Mouse (Mus musculus) neural tube, embryonic 10.5 days (tissue): ENCODE measurements around the gene Nrarp.

ENCODE experiments used
- DNase-seq: peaks from one replicate; pipeline ENCODE4 v3.0.0-alpha.2; 2017; ENCODE audit warnings: low spot score; ENCODE audit errors: extremely low spot score

Gene Nrarp

GRCm38 (mm10) chr2:25180478-25180903 lies at the start of gene Nrarp:
Gene Nrarp, plus strand, starts transcription at chr2:25180758.
- DNase-seq, result peak; percentile 95

DNA sequence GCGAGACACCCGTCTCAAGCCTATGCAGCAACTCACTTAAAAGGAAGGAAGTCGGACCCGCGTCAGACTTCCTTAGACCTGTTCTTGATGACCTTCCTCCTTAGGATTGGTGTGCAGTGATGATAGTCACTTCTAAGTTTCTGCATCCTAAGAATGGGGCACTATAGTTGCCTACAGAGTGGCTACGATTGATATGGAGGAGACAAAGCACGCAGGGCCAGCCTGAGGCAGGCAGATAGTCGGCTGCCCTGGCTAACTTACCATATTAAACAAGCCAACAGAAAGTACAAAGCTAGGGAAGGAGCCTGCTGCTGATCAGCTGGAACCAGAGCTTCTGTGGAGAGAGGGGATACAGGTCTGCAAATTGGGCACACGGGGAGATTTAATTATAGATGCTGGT lies 49.0 kb upstream of the Nrarp start:
- no peak for DNase-seq

DNA sequence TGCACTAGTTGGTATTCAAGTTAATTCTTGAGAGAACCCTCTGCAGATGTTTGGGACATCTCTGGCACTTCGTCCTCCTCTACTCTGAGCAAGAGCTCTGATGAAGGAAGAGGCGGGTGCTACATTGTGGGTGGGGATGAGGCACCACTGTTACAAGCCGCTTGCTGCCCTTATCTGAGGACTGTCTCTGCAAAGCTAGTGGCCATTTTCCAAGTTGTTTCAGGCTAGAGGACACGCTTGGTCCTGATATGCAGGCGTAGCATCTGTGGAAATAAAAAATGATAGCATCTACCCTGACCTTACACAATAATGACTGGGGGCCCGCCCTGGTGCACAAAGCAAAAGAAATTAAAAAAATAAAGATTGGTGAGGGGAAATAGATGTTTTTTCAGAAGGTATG lies 42.7 kb upstream of the Nrarp start:
- DNase-seq, result no peak

- DNase-seq, result no peak
Measured at GRCm38 (mm10) chr2:25141185-25141584, 39.4 kb upstream of the Nrarp start.

DNA sequence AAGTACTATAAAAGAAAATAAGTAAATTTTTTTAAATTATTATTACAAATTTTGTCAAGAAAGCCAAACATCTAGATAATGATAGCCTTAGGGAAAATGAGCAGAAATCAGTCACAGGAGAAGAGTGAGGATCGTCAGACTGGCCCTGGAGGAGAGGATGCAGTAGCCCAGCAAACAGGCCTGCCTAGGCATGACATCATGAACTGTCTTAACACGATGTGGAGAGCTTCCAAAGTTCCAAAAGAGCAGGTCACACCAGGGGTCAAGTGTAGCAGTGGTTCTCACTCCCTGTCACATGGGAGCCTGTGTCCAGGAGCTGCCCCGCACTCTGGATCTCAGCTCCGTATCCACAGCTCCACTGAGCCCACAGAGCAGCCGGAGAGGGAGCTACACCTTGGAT lies 38.6 kb upstream of the Nrarp start:
- no peak for DNase-seq

DNA sequence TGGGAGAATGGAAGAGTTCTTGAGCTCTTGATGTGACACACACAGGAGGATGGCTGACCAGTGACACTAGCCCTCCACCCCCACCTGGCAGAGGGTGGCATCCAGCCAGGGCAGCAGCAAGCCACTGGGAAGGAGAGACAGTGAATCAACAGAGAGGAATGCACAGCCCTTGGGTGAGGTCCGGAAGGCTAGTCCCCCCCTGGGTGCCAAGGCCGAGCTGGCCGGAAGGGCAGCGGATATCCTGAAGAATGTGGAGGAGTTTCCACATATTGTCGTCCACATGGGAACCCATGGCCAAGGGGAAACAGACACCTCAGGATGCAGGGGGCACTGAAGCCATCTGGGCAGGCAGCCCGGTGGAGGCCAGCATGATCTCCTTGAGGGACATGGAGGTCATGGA lies 35.2 kb upstream of the Nrarp start:
- DNase-seq, result no peak

DNA sequence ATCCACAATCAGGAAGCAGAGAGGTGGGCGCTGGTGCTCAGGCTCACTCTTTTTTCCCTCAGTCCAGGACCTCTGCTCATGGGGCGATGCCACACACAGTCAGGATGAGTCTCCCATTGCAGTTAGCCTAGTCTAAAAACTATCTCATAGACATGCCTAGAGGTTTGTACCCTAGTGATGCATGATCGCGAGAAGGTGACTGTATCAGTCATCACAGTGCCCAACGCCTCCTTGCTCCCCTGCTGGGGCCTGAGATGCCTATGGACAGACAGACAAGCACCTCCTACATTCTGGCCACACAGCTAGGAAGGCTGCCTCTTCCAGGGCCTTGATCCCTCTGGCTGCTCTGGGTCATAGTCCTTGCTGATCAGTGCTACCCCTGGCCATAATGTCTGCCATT lies 33.2 kb upstream of the Nrarp start:
- DNase-seq, result no peak

DNA sequence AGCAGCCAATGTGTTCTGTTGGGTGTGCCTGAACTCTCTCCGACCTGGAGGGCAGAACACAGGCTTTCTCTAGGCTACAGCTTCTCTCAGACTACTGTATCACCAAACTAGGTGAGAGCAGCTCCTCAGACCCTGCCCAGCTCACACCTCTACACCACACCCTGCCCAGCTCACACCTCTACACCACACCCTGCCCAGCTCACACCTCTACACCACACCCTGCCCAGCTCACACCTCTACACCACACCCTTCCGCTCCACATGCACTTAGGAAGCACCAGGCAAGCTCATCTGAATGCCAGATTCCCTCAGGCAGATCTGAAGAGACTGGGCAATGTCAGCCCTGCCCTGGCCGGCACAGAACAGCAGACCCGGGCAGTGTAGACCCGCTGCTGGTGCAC lies 32.7 kb upstream of the Nrarp start:
- DNase-seq, result no peak

DNA sequence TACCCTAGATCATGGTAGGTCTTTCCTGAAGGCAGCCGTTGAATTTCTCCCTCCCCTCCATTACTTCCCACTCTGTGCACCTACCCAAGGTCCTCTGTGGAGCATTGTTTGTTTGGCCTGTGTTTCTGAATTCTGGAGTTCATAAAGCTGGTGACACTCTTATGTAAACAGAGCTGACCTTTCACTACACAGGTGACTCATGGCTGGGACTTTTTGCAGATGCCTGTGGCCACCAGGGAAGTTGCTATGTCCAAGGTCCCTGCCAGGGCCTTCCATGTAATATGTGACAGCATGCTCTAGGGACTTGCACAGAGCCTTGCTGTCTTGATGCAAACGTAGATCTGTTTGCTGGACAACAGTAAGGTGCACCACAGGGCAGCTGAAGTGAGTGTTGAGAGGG lies 30.9 kb upstream of the Nrarp start:
- DNase-seq, result no peak

DNA sequence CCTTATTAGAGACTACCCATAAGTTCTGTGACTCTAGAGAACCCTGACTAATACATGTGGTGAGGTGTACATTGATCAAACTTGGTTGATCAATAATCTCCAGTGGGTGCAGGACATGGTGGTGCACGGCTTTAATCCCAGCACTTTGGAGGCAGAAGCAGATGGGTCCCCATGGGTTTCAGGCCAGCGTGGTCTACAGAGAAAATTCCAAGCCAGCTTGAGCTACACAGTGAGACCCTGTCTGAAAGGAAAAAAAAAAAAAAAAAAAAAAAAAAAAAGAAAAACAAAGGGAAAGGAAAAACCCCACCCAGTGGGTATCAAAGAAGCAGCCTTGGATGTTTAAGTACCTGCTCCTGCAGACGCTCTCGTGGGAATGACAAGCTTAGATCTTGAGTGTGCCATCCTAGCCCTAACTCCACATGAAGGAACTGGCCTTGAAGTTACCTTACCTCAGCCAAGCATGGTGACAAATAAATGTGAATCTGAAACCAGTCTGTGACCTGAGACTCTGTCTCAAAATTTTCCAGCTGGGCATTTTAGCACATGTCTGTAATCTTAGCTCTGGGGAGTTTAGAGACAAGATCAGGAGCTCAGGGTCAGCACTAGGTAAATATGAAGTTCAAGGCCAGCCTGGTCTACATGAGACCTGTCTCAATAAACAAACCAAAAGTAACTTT lies 29.1 kb upstream of the Nrarp start:
- DNase-seq, result no peak

DNA sequence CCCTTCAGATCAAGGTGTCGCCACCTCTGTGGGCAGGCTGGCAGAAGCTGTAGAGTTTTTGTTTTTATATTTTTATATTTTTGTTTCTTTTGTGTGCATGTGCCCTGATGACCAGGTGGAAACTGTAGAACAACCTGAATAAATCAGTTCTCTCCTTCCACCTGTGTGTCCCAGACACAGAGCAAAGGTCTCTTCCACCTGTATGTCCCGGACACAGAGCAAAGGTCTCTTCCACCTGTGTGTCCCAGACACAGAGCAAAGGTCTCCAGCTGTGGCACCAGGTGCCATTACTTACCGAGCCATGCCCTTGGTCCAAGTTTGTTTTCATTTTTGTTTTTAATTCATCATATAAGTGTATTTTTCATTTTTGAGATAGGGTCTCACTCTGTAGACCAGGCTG lies 24.4 kb upstream of the Nrarp start:
- no peak for DNase-seq

- no peak for DNase-seq
Measured at GRCm38 (mm10) chr2:25156990-25157389, 23.6 kb upstream of the Nrarp start.

- no peak for DNase-seq
Measured at GRCm38 (mm10) chr2:25157655-25158054, 22.9 kb upstream of the Nrarp start.

DNA sequence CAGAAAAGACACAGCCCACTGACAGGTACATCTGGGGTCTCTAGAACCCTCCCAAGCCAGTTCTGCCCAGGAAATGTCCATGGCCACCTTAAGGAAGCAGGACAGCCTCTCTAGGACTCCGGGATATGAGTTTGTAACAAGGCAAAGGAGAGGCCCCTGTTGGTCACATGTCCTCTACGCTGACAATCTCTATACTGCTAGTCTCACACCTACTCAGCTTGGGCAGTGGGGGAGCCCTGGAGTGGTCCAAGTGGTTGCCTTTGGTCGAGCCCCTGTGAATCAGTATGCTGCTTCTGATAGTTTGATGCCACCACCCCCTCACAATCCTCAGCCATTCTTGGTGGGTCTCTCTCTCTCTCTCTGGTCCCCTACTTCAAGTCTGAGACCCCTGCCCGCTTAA lies 13.1 kb upstream of the Nrarp start:
- no peak for DNase-seq

GRCm38 (mm10) chr2:25167919-25168664 lies 12.5 kb upstream of the Nrarp start:
- peak; percentile 86 for DNase-seq

- no peak for DNase-seq
Measured at GRCm38 (mm10) chr2:25168665-25168978, 11.9 kb upstream of the Nrarp start.

- DNase-seq, result peak; percentile 70
Measured at GRCm38 (mm10) chr2:25169778-25170177, 10.8 kb upstream of the Nrarp start.

- no peak for DNase-seq
Measured at GRCm38 (mm10) chr2:25170326-25171100, 10.0 kb upstream of the Nrarp start.

- no peak for DNase-seq
Measured at GRCm38 (mm10) chr2:25171101-25171768, 9.3 kb upstream of the Nrarp start.

DNA sequence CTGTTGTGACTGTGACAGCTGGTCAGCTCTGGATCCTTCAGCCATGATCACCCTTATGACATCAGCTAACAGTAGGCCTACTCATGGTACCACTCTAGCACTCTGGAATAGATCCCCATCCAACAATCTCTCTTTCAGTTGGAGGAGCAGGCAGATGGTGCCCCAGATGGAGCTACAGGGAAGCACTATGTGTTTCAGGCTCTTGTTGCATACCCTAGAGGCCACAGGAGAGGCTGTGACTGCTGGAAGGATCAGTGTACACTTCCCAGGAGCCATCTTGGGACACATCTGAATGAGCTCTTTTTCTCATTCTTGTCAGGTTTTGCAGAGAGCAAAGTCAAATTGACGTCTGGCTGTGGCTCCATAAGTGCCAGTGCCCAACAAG lies 8.8 kb upstream of the Nrarp start:
- DNase-seq, result no peak

- no peak for DNase-seq
Measured at GRCm38 (mm10) chr2:25172629-25173028, 7.9 kb upstream of the Nrarp start.

DNA sequence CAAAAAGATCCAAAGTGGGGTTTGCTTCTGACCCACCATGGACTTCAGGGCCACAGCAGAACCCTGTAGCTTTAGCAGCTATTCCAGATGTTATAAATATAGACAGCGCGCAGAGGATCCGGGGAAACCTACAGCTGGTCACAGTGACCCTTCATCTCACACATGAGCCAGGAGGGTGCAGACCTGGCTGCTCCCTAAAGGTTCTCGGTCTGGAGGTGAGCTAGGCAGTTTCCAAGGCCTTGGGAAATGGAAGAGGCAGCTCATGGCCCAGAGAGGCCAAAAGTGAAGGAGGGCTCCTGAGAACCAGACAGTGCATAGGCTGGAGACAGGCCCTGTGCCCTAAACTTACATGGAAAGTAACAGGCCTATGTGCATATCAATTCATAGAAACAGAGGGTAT lies 6.7 kb upstream of the Nrarp start:
- DNase-seq, result no peak
